Mouse (Mus musculus) hindbrain, embryonic 14.5 days (tissue): ENCODE results near the gene Aifm2. TPM values are rescaled to one million over a fixed set of nuclear protein-coding genes. Genes with fewer than 3 reads are reported as not detected.

Experiments
- ATAC-seq: fragments of 200-750 bp; cut with Nextera tagmentation; 2 replicates; pipeline ENCODE4 v1.8.0; 2017; ENCODE audit warnings: moderate number of reproducible peaks, mild to moderate bottlenecking, moderate TSS enrichment, moderate library complexity; ENCODE audit not compliant: low FRiP score
- DNase-seq: peaks from one replicate; pipeline ENCODE4 v3.0.0-alpha.2; 2015; ENCODE audit warnings: low spot score
- H3K27ac ChIP-seq: fragments of 300-500 bp; sonication (generic); 2 replicates; pipeline ENCODE4 v1.5.1; 2014; ENCODE audit warnings: mild to moderate bottlenecking, moderate library complexity
- H3K27me3 ChIP-seq: fragments of 300-500 bp; sonication (generic); 2 replicates; pipeline ENCODE4 v1.6.1; 2014; ENCODE audit warnings: mild to moderate bottlenecking, low read length, mixed read lengths; ENCODE audit not compliant: control insufficient read depth, insufficient read depth
- H3K36me3 ChIP-seq: fragments of 300-500 bp; sonication (generic); replicated peaks from 2 replicates; pipeline ENCODE4 v1.6.1; 2014; ENCODE audit not compliant: control insufficient read depth, insufficient read depth
- H3K4me1 ChIP-seq: fragments of 300-500 bp; sonication (generic); replicated peaks from 2 replicates; pipeline ENCODE4 v1.6.1; 2014; ENCODE audit warnings: antibody characterized with exemption, low read length, mixed read lengths; ENCODE audit not compliant: control insufficient read depth, insufficient read depth
- H3K4me2 ChIP-seq: fragments of 300-500 bp; sonication (generic); replicated peaks from 2 replicates; pipeline ENCODE4 v1.6.1; 2014; ENCODE audit warnings: mild to moderate bottlenecking, moderate library complexity
- H3K4me3 ChIP-seq: fragments of 300-500 bp; sonication (generic); replicated peaks from 2 replicates; pipeline ENCODE4 v1.5.1; 2014; ENCODE audit warnings: mild to moderate bottlenecking, low read length
- H3K9ac ChIP-seq: fragments of 300-500 bp; sonication (generic); 2 replicates; pipeline ENCODE4 v1.6.1; 2014
- H3K9me3 ChIP-seq: fragments of 300-500 bp; sonication (generic); 2 replicates; pipeline ENCODE4 v1.6.1; 2016; ENCODE audit warnings: low read length; ENCODE audit not compliant: control insufficient read depth
- WGBS: fragments of 180-500 bp; shearing (Covaris S2); extraction: QIAGEN DNeasy Blood & Tissue Kit; methylation state at CpG from one replicate; pipeline ENCODE4 v1.1.7; 2014; 5-methylcytosine and 5-hydroxymethylcytosine counted together
- microRNA-seq: library from miRNA; unstranded; fragments of <30 nt; microRNA quantifications from one replicate; pipeline ENCODE4, GENCODE M21; 2016
- polyA plus RNA-seq: library from polyadenylated mRNA; unstranded; fragments of >200 nt; fragmentation: Nextera tagmentation; extraction: Ambion mirVana; gene quantifications from 2 replicates; pipeline ENCODE4 v1.2.1, GENCODE M21; 2014

The Aifm2 gene
- polyA plus RNA-seq, 1 experiment from 2014 or later, result 11.9 TPM

GRCm38 (mm10) chr10:61782799-61783611 is 67.9 kb downstream of the Aifm2 start:
- DNase-seq (peak; percentile 72), ATAC-seq (peak; percentile 57)
- Histone ChIP-seq H3K36me3 (no peaks in the 10 kb centered on the region), H3K4me1 (peaks cover 27% of the 10 kb centered on the region), H3K4me2 (peak overlapping the region; percentile 67), H3K4me3 (peak overlapping the region; percentile 69), H3K27ac (peak overlapping the region; percentile 99), H3K9me3 (no peaks in the 10 kb centered on the region), H3K27me3 (no peaks in the 10 kb centered on the region), H3K9ac (peak overlapping the region; percentile 98)
- WGBS, result under 1% methylated on average over 62 of the region's 74 CpGs

DNA sequence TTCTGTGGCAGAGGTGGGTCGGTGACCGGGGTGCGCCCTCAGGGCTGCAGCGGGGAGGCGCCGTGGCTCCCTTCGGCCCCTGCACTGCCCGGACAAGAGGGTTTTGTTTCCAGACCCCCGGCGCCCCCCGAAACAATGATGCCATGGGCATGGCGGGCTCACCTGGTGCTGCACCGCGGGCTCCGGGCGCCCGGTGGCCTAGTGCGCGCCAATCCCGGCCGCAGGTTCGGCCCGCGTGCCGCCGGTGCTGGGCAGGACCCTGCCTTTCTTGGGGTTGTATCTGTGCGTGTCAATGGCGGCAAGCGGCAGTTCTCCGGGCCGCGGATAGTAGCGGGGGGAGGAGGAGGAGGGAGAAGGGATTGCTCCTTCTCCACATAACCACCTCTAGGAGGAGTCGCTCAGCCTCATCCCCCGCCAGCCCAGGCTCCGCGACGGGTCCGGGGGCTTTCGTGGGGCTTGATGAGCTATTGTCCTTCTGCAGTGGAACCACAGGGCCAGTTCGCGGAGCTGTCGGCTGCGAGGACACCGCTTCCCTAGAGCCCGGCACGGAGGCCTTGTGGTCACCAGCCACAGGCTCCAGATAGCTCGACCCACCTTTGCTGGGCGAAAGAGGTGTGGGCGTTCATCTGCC is 68.7 kb downstream of the Aifm2 start, which contains the start of gene H2afy2:
TSS of gene H2afy2 (minus strand) at position 527 of the 631 bp plus-strand sequence.
- peaks cover 27% of the 10 kb centered on the region for H3K4me1 ChIP-seq
- peak within 1 kb of the TSS; percentile 99 for H3K27ac ChIP-seq
- WGBS, result under 1% methylated on average over 49 of the region's 50 CpGs
- no peaks in the 10 kb centered on the region for H3K27me3 ChIP-seq
- peak within 1 kb of the TSS; percentile 69 for H3K4me3 ChIP-seq
- no peaks in the 10 kb centered on the region for H3K9me3 ChIP-seq
- no peaks in the 10 kb centered on the region for H3K36me3 ChIP-seq
- peak within 1 kb of the TSS; percentile 67 for H3K4me2 ChIP-seq
- peak; percentile 84 for DNase-seq
- ATAC-seq, result peak; percentile 90
- peak within 1 kb of the TSS; percentile 98 for H3K9ac ChIP-seq

DNA sequence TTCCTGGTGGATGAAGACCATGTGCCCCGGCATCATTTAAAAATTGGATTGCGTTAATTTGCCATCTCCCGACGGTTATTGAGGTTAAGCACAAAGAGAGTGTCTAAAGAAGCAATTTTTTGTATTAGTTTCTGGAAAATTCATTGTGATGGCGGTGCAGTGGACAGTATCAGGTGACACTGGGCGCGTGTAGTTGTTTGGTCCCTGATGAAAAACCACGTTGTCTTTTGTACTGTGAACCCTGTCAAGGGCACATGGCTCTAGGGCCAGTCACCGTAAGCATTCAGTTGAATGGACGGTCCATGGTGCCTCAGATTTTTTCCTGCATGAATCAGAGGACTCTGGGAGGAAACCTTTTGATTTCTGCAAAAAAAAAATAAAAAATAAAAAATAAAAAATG is 69.4 kb downstream of the Aifm2 start:
- no peak; the same call in 1 of the 2 replicates for ATAC-seq
- no peaks in the 10 kb centered on the region for H3K27me3 ChIP-seq
- DNase-seq, result no peak

GRCm38 (mm10) chr10:61787541-61788313 is 72.7 kb downstream of the Aifm2 start:
- no peak overlapping the region for H3K27ac ChIP-seq
- no peak overlapping the region for H3K4me3 ChIP-seq
- H3K36me3 ChIP-seq, result no peaks in the 10 kb centered on the region
- H3K9ac ChIP-seq, result no peak overlapping the region
- no peaks in the 10 kb centered on the region for H3K9me3 ChIP-seq
- peaks cover 8% of the 10 kb centered on the region; the same call in 1 of the 2 replicates for H3K4me1 ChIP-seq
- no peak overlapping the region for H3K4me2 ChIP-seq
- H3K27me3 ChIP-seq, result no peaks in the 10 kb centered on the region
- WGBS, result 74% methylated on average over 10 of the region's 10 CpGs
- no peak for ATAC-seq
- no peak for DNase-seq

More for the DNA sequence above, 69.4 kb downstream of the Aifm2 start:
- H3K27ac ChIP-seq, result peak overlapping the region; percentile 99
- H3K9ac ChIP-seq, result peak overlapping the region; percentile 98
- H3K9me3 ChIP-seq, result no peaks in the 10 kb centered on the region
- peak overlapping the region; percentile 67 for H3K4me2 ChIP-seq
- WGBS, result 10% methylated on average over 10 of the region's 10 CpGs
- H3K4me1 ChIP-seq, result peaks cover 27% of the 10 kb centered on the region
- H3K4me3 ChIP-seq, result peak overlapping the region; percentile 69
- H3K36me3 ChIP-seq, result no peaks in the 10 kb centered on the region

DNA sequence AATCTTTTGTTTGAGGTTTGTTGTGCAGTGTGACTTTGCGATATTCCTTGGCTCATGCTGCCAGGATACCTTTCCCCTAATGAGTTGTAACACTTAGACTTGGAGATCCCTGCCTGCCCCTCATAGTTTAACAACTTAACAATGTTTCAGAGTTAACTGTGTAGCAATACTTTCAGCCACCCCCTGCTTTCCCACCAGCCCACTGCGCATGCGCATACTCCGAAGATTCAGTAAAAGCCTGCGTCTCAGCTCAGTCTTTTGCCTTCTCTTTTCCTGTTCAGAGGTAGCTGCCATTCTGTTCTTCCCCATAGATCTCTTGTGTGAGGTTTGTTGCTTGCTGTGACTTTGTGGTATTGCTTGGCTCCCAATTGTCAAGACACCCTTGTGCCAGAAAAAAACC is 73.4 kb downstream of the Aifm2 start:
- no peak for ATAC-seq
- Histone ChIP-seq H3K27ac (no peak overlapping the region), H3K9ac (no peak overlapping the region), H3K4me1 (peaks cover 8% of the 10 kb centered on the region; the same call in 1 of the 2 replicates), H3K9me3 (no peaks in the 10 kb centered on the region), H3K4me2 (no peak overlapping the region), H3K4me3 (no peak overlapping the region), H3K27me3 (no peaks in the 10 kb centered on the region), H3K36me3 (no peaks in the 10 kb centered on the region)
- DNase-seq, result no peak
- WGBS, result 91% methylated on average over 5 of the region's 5 CpGs

Small RNA genes within 50 kb of the gene (microRNA-seq; reads per million reads assigned to microRNA genes)
- not detected for gene Mir5108

Other genes starting within 250 kb of the Aifm2 start
- 14.1 and 15.1 TPM in 2 replicates for gene Lrrc20, start 239.5 kb upstream of the Aifm2 start, polyA plus RNA-seq
- 0.96 and 1.2 TPM in 2 replicates for gene Npffr1, start 119.8 kb upstream of the Aifm2 start, polyA plus RNA-seq
- gene Ppa1, start 66.7 kb upstream of the Aifm2 start, polyA plus RNA-seq, result 191 and 213 TPM in 2 replicates
- 211 and 230 TPM in 2 replicates for gene Sar1a, start 35.0 kb upstream of the Aifm2 start, polyA plus RNA-seq
- gene Tysnd1, start 19.7 kb upstream of the Aifm2 start, polyA plus RNA-seq, result 32.0 and 32.1 TPM in 2 replicates
- 202 and 203 TPM in 2 replicates for gene H2afy2, start 68.9 kb downstream of the Aifm2 start, polyA plus RNA-seq